Mouse (Mus musculus): Measurements from ENCODE around the gene Clec4a3. TPM values are rescaled to one million over a fixed set of nuclear protein-coding genes. Genes with fewer than 3 reads are reported as not detected.

The Clec4a3 gene
- total and polyA plus RNA-seq, 3 experiments: not detected

DNA sequence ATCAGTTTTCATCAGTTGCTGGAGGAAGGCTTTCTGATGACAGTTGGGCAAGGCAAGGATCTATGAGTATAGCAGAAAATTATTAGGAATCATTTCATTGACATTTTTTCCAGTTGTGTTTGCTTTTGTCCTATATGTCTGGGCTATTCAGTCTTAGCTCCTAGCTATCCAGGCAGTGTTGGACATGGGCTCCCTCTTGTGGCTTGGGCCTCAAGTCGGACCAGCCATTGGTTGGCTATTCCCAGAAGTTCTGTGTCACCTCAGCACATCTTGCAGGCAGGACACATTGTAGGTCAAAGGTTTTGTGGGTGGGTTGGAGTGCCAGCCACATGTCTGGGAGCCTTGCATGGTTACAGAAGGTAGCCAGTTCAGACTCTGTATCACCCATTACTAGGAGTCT lies 53.3 kb downstream of the Clec4a3 start:
- DNase-seq (ENCODE audit: low read depth, low spot score): peak; percentile 4
- no peak overlapping the region for H3K4me3 ChIP-seq (ENCODE audit: control insufficient read depth in 1 of 2, insufficient read depth in 1 of 2, low read depth in 2 of 2, low read length in 2 of 2)

More for the DNA sequence above, 53.3 kb downstream of the Clec4a3 start:
- Histone ChIP-seq H3K9me3 (replicated peaks; ENCODE audit: insufficient read depth, low read length) (no peaks in the 10 kb centered on the region), H3K27me3 (ENCODE audit: control insufficient read depth in 1 of 2, insufficient read depth in 2 of 2, low read length in 2 of 2) (peaks cover 0 to 10% of the 10 kb centered on the region in 2 experiments; a peak in 2 of 4 replicates), H3K79me2 (ENCODE audit: control insufficient read depth, insufficient read depth, low read length, poor library complexity) (no peaks in the 10 kb centered on the region), H3K27ac (ENCODE audit: control insufficient read depth, low read depth, low read length) (no peak overlapping the region), H3K9ac (ENCODE audit: control insufficient read depth, low read depth, low read length, poor library complexity, severe bottlenecking) (no peak overlapping the region), H3K36me3 (ENCODE audit: control insufficient read depth in 1 of 2, insufficient read depth in 2 of 2, low read length in 2 of 2) (no peaks in the 10 kb centered on the region), H3K4me1 (ENCODE audit: control insufficient read depth in 1 of 2, insufficient read depth in 2 of 2, low read length in 2 of 2) (no peaks in the 10 kb centered on the region)
- TF ChIP-seq MYC (IDR thresholded peaks at IDR 0.05; ENCODE audit: low read depth, low read length): no peak
- TF ChIP-seq NELFE (IDR thresholded peaks at IDR 0.05; ENCODE audit: low read depth, low read length): no peak
- TF ChIP-seq MAX (IDR thresholded peaks at IDR 0.05; ENCODE audit: low read length): no peak
- TF ChIP-seq POLR2AphosphoS5 (IDR thresholded peaks at IDR 0.05; ENCODE audit: borderline replicate concordance, low read depth, low read length): no peak
- TF ChIP-seq CTCF (IDR thresholded peaks at IDR 0.05 in 2 of 3, conservative IDR thresholded peaks at IDR 0.05 in 1 of 3; ENCODE audit: control insufficient read depth in 1 of 3, insufficient read depth in 1 of 3, low read depth in 2 of 3, low read length in 3 of 3, poor library complexity in 1 of 3, severe bottlenecking in 1 of 3): peak in 2 of 3 experiments; percentile 26 to 32; a peak in 2 of 6 replicates
- peak; percentile 27 for TF ChIP-seq RAD21 (IDR thresholded peaks at IDR 0.05; ENCODE audit: low read depth, low read length)
- no peak for TF ChIP-seq KAT2A (conservative IDR thresholded peaks at IDR 0.05; ENCODE audit: low read depth, low read length)
- TF ChIP-seq ZKSCAN1 (IDR thresholded peaks at IDR 0.05; ENCODE audit: low read depth, low read length): no peak
- no peak for TF ChIP-seq HCFC1 (IDR thresholded peaks at IDR 0.05; ENCODE audit: low read depth, low read length)
- no peak for TF ChIP-seq ZMIZ1 (IDR thresholded peaks at IDR 0.05; ENCODE audit: low read depth, low read length)
- peak; percentile 42 for TF ChIP-seq SMC3 (IDR thresholded peaks at IDR 0.05; ENCODE audit: low read depth, low read length)
- TF ChIP-seq ZC3H11A (IDR thresholded peaks at IDR 0.05; ENCODE audit: low read depth, low read length): 0 out of 2 replicates have a peak, but pooled peaks have one; percentile 6
- TF ChIP-seq TAL1 (IDR thresholded peaks at IDR 0.05; ENCODE audit: low read length): no peak
- no peak for TF ChIP-seq MAZ (IDR thresholded peaks at IDR 0.05; ENCODE audit: low read depth, low read length)

Other genes starting within 250 kb of the Clec4a3 start
- not detected in 2 replicates for gene Nanog, start 245.0 kb upstream of the Clec4a3 start, total RNA-seq (2012; rRNA removed)
- under 1 TPM in 1 of 2 experiments, not detected in 1; 0.63 TPM for gene Nanog, start 245.0 kb upstream of the Clec4a3 start, polyA plus RNA-seq (2012; ENCODE audit: insufficient read depth in 1 of 2, insufficient read length in 2 of 2, low read depth in 1 of 2, low replicate concordance in 2 of 2, missing spikeins in 1 of 2)
- gene Slc2a3, start 150.9 kb upstream of the Clec4a3 start, total RNA-seq (2012; rRNA removed): 78.4 and 108 TPM in 2 replicates
- gene Slc2a3, start 150.9 kb upstream of the Clec4a3 start, polyA plus RNA-seq (2012; ENCODE audit: insufficient read depth in 1 of 2, insufficient read length in 2 of 2, low read depth in 1 of 2, low replicate concordance in 2 of 2, missing spikeins in 1 of 2): 10 to 100 TPM in 1 of 2 experiments, not detected in 1; 93.4 TPM
- 2.0 and 2.2 TPM in 2 replicates for gene Foxj2, start 132.6 kb upstream of the Clec4a3 start, total RNA-seq (2012; rRNA removed)
- 1 to 10 TPM in 1 of 2 experiments, not detected in 1; 8.6 TPM for gene Foxj2, start 132.6 kb upstream of the Clec4a3 start, polyA plus RNA-seq (2012; ENCODE audit: insufficient read depth in 1 of 2, insufficient read length in 2 of 2, low read depth in 1 of 2, low replicate concordance in 2 of 2, missing spikeins in 1 of 2)
- 0.42 and 0.69 TPM in 2 replicates for gene C3ar1, start 96.4 kb upstream of the Clec4a3 start, total RNA-seq (2012; rRNA removed)
- gene C3ar1, start 96.4 kb upstream of the Clec4a3 start, polyA plus RNA-seq (2012; ENCODE audit: insufficient read depth in 1 of 2, insufficient read length in 2 of 2, low read depth in 1 of 2, low replicate concordance in 2 of 2, missing spikeins in 1 of 2): under 1 TPM in 1 of 2 experiments, not detected in 1; 0.33 TPM
- gene Necap1, start 78.0 kb upstream of the Clec4a3 start, total RNA-seq (2012; rRNA removed): 11.7 and 11.9 TPM in 2 replicates
- 10 to 100 TPM in 1 of 2 experiments, not detected in 1; 19.1 TPM for gene Necap1, start 78.0 kb upstream of the Clec4a3 start, polyA plus RNA-seq (2012; ENCODE audit: insufficient read depth in 1 of 2, insufficient read length in 2 of 2, low read depth in 1 of 2, low replicate concordance in 2 of 2, missing spikeins in 1 of 2)
- gene Clec4a1, start 30.7 kb upstream of the Clec4a3 start, total RNA-seq (2012; rRNA removed): not detected in 2 replicates
- under 1 TPM in 1 of 2 experiments, not detected in 1; 0.06 TPM for gene Clec4a1, start 30.7 kb upstream of the Clec4a3 start, polyA plus RNA-seq (2012; ENCODE audit: insufficient read depth in 1 of 2, insufficient read length in 2 of 2, low read depth in 1 of 2, low replicate concordance in 2 of 2, missing spikeins in 1 of 2)
- not detected in 2 replicates for gene Clec4a4, start 37.9 kb downstream of the Clec4a3 start, total RNA-seq (2012; rRNA removed)
- gene Clec4a4, start 37.9 kb downstream of the Clec4a3 start, polyA plus RNA-seq (2012; ENCODE audit: insufficient read depth in 1 of 2, insufficient read length in 2 of 2, low read depth in 1 of 2, low replicate concordance in 2 of 2, missing spikeins in 1 of 2): not detected
- not detected in 2 replicates for gene Clec4b1, start 97.4 kb downstream of the Clec4a3 start, total RNA-seq (2012; rRNA removed)
- not detected for gene Clec4b1, start 97.4 kb downstream of the Clec4a3 start, polyA plus RNA-seq (2012; ENCODE audit: insufficient read depth in 1 of 2, insufficient read length in 2 of 2, low read depth in 1 of 2, low replicate concordance in 2 of 2, missing spikeins in 1 of 2)
- gene Clec4a2, start 153.9 kb downstream of the Clec4a3 start, total RNA-seq (2012; rRNA removed): not detected in 2 replicates
- gene Clec4a2, start 153.9 kb downstream of the Clec4a3 start, polyA plus RNA-seq (2012; ENCODE audit: insufficient read depth in 1 of 2, insufficient read length in 2 of 2, low read depth in 1 of 2, low replicate concordance in 2 of 2, missing spikeins in 1 of 2): not detected
- gene Clec4b2, start 220.4 kb downstream of the Clec4a3 start, total RNA-seq (2012; rRNA removed): not detected in 2 replicates
- not detected for gene Clec4b2, start 220.4 kb downstream of the Clec4a3 start, polyA plus RNA-seq (2012; ENCODE audit: insufficient read depth in 1 of 2, insufficient read length in 2 of 2, low read depth in 1 of 2, low replicate concordance in 2 of 2, missing spikeins in 1 of 2)

Data from MEL (cell line).